Mouse (Mus musculus) kidney, adult 2 months (tissue): ENCODE measurements around the gene Clip2.

Experiments used
- CTCF ChIP-seq: fragments of 200-500 bp; conservative IDR thresholded peaks from 2 replicates; pipeline ENCODE4 v1.5.1; 2011; ENCODE audit warnings: low read depth, mild to moderate bottlenecking, control low read depth, low read length, moderate library complexity, mixed read lengths; ENCODE audit not compliant: insufficient read depth, insufficient read length
- POLR2A ChIP-seq: fragments of 200-500 bp; IDR thresholded peaks from one replicate; pipeline ENCODE4 v1.6.1; 2011; ENCODE audit warnings: low read depth, low read length, control low read depth

DNA sequence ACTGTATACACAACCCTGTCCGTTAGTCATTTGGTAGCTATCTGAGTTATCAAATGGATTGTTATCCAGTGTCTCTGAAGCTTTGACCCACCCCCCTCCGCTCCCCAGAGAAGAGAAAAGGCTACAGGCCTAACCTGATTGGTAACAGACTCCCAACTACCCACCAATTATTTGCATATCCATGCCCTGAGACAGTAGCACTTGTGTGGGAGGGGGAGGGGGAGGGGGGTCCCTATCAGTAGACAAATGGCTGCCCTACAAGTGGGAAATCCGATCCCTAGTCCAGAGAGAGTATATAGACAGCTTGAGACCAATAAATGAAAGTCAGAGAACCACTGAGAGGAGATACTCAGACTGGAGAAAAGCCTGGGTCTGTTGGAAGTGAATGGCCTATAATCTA lies 15.8 kb upstream of the Clip2 start:
- TF ChIP-seq POLR2A = no peak
- TF ChIP-seq CTCF = no peak
